Mouse (Mus musculus) liver, embryonic 15.5 days (tissue): ENCODE measurements around the gene Cwc15. TPM values are rescaled to one million over a fixed set of nuclear protein-coding genes. Genes with fewer than 3 reads are reported as not detected.

Experiments used
- ATAC-seq: fragments of 200-750 bp; cut with Nextera tagmentation; 2 replicates; pipeline ENCODE4 v1.8.0; 2017; ENCODE audit warnings: moderate number of reproducible peaks, mild to moderate bottlenecking, moderate library complexity; ENCODE audit not compliant: insufficient read depth
- H3K27ac ChIP-seq: fragments of 300-500 bp; sonication (generic); replicated peaks from 2 replicates; pipeline ENCODE4 v1.5.1; 2015; ENCODE audit warnings: mild to moderate bottlenecking, inconsistent platforms
- H3K27me3 ChIP-seq: fragments of 300-500 bp; sonication (generic); 2 replicates; pipeline ENCODE4 v1.6.1; 2015; ENCODE audit warnings: mild to moderate bottlenecking, inconsistent platforms
- H3K36me3 ChIP-seq: fragments of 300-500 bp; sonication (generic); replicated peaks from 2 replicates; pipeline ENCODE4 v1.6.1; 2015; ENCODE audit warnings: moderate library complexity, mild to moderate bottlenecking, inconsistent platforms
- H3K4me1 ChIP-seq: fragments of 300-500 bp; sonication (generic); replicated peaks from 2 replicates; pipeline ENCODE4 v1.6.1; 2015; ENCODE audit warnings: inconsistent platforms
- H3K4me2 ChIP-seq: fragments of 300-500 bp; sonication (generic); 2 replicates; pipeline ENCODE4 v1.6.1; 2015; ENCODE audit warnings: moderate library complexity, mild to moderate bottlenecking, inconsistent platforms
- H3K4me3 ChIP-seq: fragments of 300-500 bp; sonication (generic); replicated peaks from 2 replicates; pipeline ENCODE4 v1.5.1; 2015; ENCODE audit warnings: mild to moderate bottlenecking, inconsistent platforms
- H3K9ac ChIP-seq: fragments of 300-500 bp; sonication (generic); 2 replicates; pipeline ENCODE4 v1.6.1; 2015; ENCODE audit warnings: moderate library complexity, mild to moderate bottlenecking, inconsistent platforms
- H3K9me3 ChIP-seq: fragments of 300-500 bp; sonication (generic); replicated peaks from 2 replicates; pipeline ENCODE4 v1.6.1; 2016; ENCODE audit warnings: inconsistent platforms
- WGBS: fragments of 180-500 bp; shearing (Covaris S2); methylation state at CpG from one replicate; pipeline ENCODE4 v1.1.7; 2015; ENCODE audit warnings: mixed read lengths; ENCODE audit not compliant: insufficient replicate concordance; 5-methylcytosine and 5-hydroxymethylcytosine counted together
- polyA plus RNA-seq: library from polyadenylated mRNA; unstranded; fragments of >200 nt; fragmentation: Nextera tagmentation; extraction: Ambion mirVana; gene quantifications from 2 replicates; pipeline ENCODE4 v1.2.1, GENCODE M21; 2015

The Cwc15 gene
- polyA plus RNA-seq, 1 experiment from 2014 or later: 66.8 TPM

GRCm38 (mm10) chr9:14520971-14521670, 20.7 kb downstream of the Cwc15 start:
- Histone ChIP-seq H3K36me3 (no peaks in the 10 kb centered on the region), H3K27me3 (no peaks in the 10 kb centered on the region), H3K27ac (no peak overlapping the region), H3K9me3 (no peaks in the 10 kb centered on the region), H3K4me3 (no peak overlapping the region), H3K4me1 (no peaks in the 10 kb centered on the region), H3K9ac (no peak overlapping the region), H3K4me2 (no peak overlapping the region)
- 38% methylated on average over 3 of the region's 3 CpGs for WGBS
- no peak for ATAC-seq

GRCm38 (mm10) chr9:14521695-14522094, 21.3 kb downstream of the Cwc15 start:
- Histone ChIP-seq H3K27ac (no peak overlapping the region), H3K4me2 (no peak overlapping the region), H3K27me3 (no peaks in the 10 kb centered on the region), H3K4me1 (no peaks in the 10 kb centered on the region), H3K4me3 (no peak overlapping the region), H3K36me3 (no peaks in the 10 kb centered on the region), H3K9me3 (no peaks in the 10 kb centered on the region), H3K9ac (no peak overlapping the region)
- WGBS: 31% methylated on average over 2 of the region's 2 CpGs
- no peak for ATAC-seq

GRCm38 (mm10) chr9:14523408-14524043, 23.1 kb downstream of the Cwc15 start:
- Histone ChIP-seq H3K4me3 (no peak overlapping the region), H3K27ac (no peak overlapping the region), H3K9me3 (no peaks in the 10 kb centered on the region), H3K4me2 (no peak overlapping the region), H3K4me1 (no peaks in the 10 kb centered on the region), H3K36me3 (no peaks in the 10 kb centered on the region), H3K9ac (no peak overlapping the region), H3K27me3 (no peaks in the 10 kb centered on the region)
- ATAC-seq: no peak
- 5% methylated on average over 4 of the region's 4 CpGs for WGBS

- Histone ChIP-seq H3K4me1 (no peaks in the 10 kb centered on the region), H3K27ac (no peak overlapping the region), H3K9me3 (no peaks in the 10 kb centered on the region), H3K9ac (no peak overlapping the region), H3K36me3 (no peaks in the 10 kb centered on the region), H3K4me2 (no peak overlapping the region), H3K27me3 (no peaks in the 10 kb centered on the region), H3K4me3 (no peak overlapping the region)
- 52% methylated on average over 5 of the region's 5 CpGs for WGBS
- no peak for ATAC-seq
Measured at GRCm38 (mm10) chr9:14530004-14530403, 29.6 kb downstream of the Cwc15 start.

GRCm38 (mm10) chr9:14532283-14532682, 31.9 kb downstream of the Cwc15 start:
- no peak overlapping the region for H3K9ac ChIP-seq
- no peak overlapping the region for H3K27ac ChIP-seq
- H3K4me1 ChIP-seq: no peaks in the 10 kb centered on the region
- no peak for ATAC-seq
- no peak overlapping the region for H3K4me3 ChIP-seq
- H3K27me3 ChIP-seq: no peaks in the 10 kb centered on the region
- no peak overlapping the region for H3K4me2 ChIP-seq
- no peaks in the 10 kb centered on the region for H3K36me3 ChIP-seq
- 66% methylated on average over 3 of the region's 3 CpGs for WGBS
- no peaks in the 10 kb centered on the region for H3K9me3 ChIP-seq

- Histone ChIP-seq H3K36me3 (no peaks in the 10 kb centered on the region), H3K27ac (no peak overlapping the region), H3K9ac (no peak overlapping the region), H3K27me3 (no peaks in the 10 kb centered on the region), H3K4me3 (no peak overlapping the region), H3K4me1 (no peaks in the 10 kb centered on the region), H3K9me3 (no peaks in the 10 kb centered on the region), H3K4me2 (no peak overlapping the region)
- no peak for ATAC-seq
- WGBS: 58% methylated on average over 2 of the region's 2 CpGs
Measured at GRCm38 (mm10) chr9:14533659-14534058, 33.2 kb downstream of the Cwc15 start.

GRCm38 (mm10) chr9:14534833-14535456, 34.5 kb downstream of the Cwc15 start:
- H3K4me1 ChIP-seq: no peaks in the 10 kb centered on the region
- H3K36me3 ChIP-seq: no peaks in the 10 kb centered on the region
- no peak overlapping the region for H3K27ac ChIP-seq
- H3K9me3 ChIP-seq: no peaks in the 10 kb centered on the region
- H3K4me2 ChIP-seq: no peak overlapping the region
- ATAC-seq: no peak
- H3K27me3 ChIP-seq: no peaks in the 10 kb centered on the region
- H3K4me3 ChIP-seq: no peak overlapping the region
- WGBS: 60% methylated on average over 9 of the region's 9 CpGs
- H3K9ac ChIP-seq: no peak overlapping the region

- Histone ChIP-seq H3K9ac (no peak overlapping the region), H3K4me2 (no peak overlapping the region), H3K9me3 (no peaks in the 10 kb centered on the region), H3K4me3 (no peak overlapping the region), H3K4me1 (no peaks in the 10 kb centered on the region), H3K36me3 (no peaks in the 10 kb centered on the region), H3K27ac (no peak overlapping the region), H3K27me3 (no peaks in the 10 kb centered on the region)
- no peak for ATAC-seq
- 44% methylated on average over 9 of the region's 9 CpGs for WGBS
Measured at GRCm38 (mm10) chr9:14544034-14544757, 43.8 kb downstream of the Cwc15 start.

- WGBS: 51% methylated on average over 12 of the region's 12 CpGs
- ATAC-seq: no peak
Measured at GRCm38 (mm10) chr9:14547584-14548365, 47.4 kb downstream of the Cwc15 start.

GRCm38 (mm10) chr9:14548366-14548761, 47.9 kb downstream of the Cwc15 start:
- no peak overlapping the region for H3K4me3 ChIP-seq
- no peaks in the 10 kb centered on the region for H3K27me3 ChIP-seq
- H3K4me1 ChIP-seq: no peaks in the 10 kb centered on the region
- no peak overlapping the region for H3K4me2 ChIP-seq
- 0 out of 2 replicates have a peak, but pooled peaks cover 3% of the 10 kb centered on the region for H3K36me3 ChIP-seq
- no peak overlapping the region for H3K9ac ChIP-seq
- ATAC-seq: no peak
- no peaks in the 10 kb centered on the region for H3K9me3 ChIP-seq
- WGBS: 59% methylated on average over 11 of the region's 11 CpGs
- H3K27ac ChIP-seq: no peak overlapping the region

More at GRCm38 (mm10) chr9:14547584-14548365, 47.4 kb downstream of the Cwc15 start:
- H3K27me3 ChIP-seq: no peaks in the 10 kb centered on the region
- H3K4me2 ChIP-seq: no peak overlapping the region
- 0 out of 2 replicates have a peak, but pooled peaks cover 3% of the 10 kb centered on the region for H3K36me3 ChIP-seq
- no peaks in the 10 kb centered on the region for H3K9me3 ChIP-seq
- H3K4me1 ChIP-seq: no peaks in the 10 kb centered on the region
- no peak overlapping the region for H3K4me3 ChIP-seq
- no peak overlapping the region for H3K9ac ChIP-seq
- no peak overlapping the region for H3K27ac ChIP-seq
